Mouse (Mus musculus): Measurements from ENCODE around the gene Tbc1d8. TPM values are rescaled to one million over a fixed set of nuclear protein-coding genes. Genes with fewer than 3 reads are reported as not detected.

Tbc1d8 gene
- polyA plus RNA-seq, 1 experiment from 2014 or later, result 9.9 TPM

GRCm38 (mm10) chr1:39454783-39455175, 23.8 kb downstream of the Tbc1d8 start:
- H3K9me3 ChIP-seq (replicated peaks), result no peaks in the 10 kb centered on the region
- ATAC-seq (replicated peaks; ENCODE audit: low FRiP score), result no peak
- H3K27me3 ChIP-seq, result no peaks in the 10 kb centered on the region
- peaks cover 54% of the 10 kb centered on the region for H3K4me1 ChIP-seq
- H3K36me3 ChIP-seq, result no peaks in the 10 kb centered on the region
- WGBS, result 50% methylated on average over 4 of the region's 4 CpGs
- no peak overlapping the region for H3K9ac ChIP-seq
- peak overlapping the region; percentile 61 for H3K27ac ChIP-seq
- H3K4me3 ChIP-seq (replicated peaks), result no peak overlapping the region
- no peak overlapping the region for H3K4me2 ChIP-seq

DNA sequence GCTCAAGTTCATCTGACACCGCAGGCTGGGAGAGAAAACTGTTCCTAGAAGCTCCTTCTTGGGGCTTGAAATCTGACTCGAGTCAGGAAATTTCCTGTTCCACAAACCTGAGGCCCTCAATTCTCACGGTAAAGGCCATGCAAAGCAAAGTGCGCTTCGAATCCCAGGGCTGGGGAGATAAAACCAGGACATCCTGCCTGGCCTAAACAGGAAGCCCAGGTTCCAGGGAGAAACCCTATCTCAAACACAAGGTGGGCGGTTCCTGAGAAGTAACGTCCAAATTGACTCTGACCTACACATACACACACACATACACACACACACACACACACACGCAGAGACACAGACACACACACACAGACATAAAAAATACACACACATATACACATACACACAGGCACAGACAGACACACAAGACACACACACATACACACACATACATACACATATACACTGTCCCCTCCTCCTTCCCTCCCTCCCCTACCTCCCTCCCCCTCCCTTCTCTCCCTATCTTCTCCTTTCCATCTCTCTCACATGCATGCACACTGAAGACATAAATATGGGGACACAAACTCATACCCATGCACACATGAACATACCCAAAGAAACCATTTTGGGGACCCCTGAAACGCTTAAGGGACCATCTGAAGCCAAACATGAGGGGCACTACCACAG, 24.3 kb downstream of the Tbc1d8 start:
- H3K4me2 ChIP-seq, result no peak overlapping the region
- no peak overlapping the region for H3K4me3 ChIP-seq (replicated peaks)
- H3K9ac ChIP-seq, result no peak overlapping the region
- H3K27ac ChIP-seq, result peak overlapping the region; percentile 61; the same call in 1 of the 2 replicates
- no peak for ATAC-seq (replicated peaks; ENCODE audit: low FRiP score)
- no peaks in the 10 kb centered on the region for H3K27me3 ChIP-seq
- no peaks in the 10 kb centered on the region for H3K9me3 ChIP-seq (replicated peaks)
- no peaks in the 10 kb centered on the region for H3K36me3 ChIP-seq
- WGBS, result 63% methylated on average over 9 of the region's 9 CpGs
- peaks cover 57% of the 10 kb centered on the region for H3K4me1 ChIP-seq

- no peaks in the 10 kb centered on the region for H3K27me3 ChIP-seq
- peaks cover 57% of the 10 kb centered on the region for H3K4me1 ChIP-seq
- H3K4me3 ChIP-seq (replicated peaks), result no peak overlapping the region
- no peaks in the 10 kb centered on the region for H3K9me3 ChIP-seq (replicated peaks)
- H3K27ac ChIP-seq, result no peak overlapping the region
- WGBS, result 75% methylated on average over 4 of the region's 4 CpGs
- no peak overlapping the region for H3K4me2 ChIP-seq
- no peak for ATAC-seq (replicated peaks; ENCODE audit: low FRiP score)
- H3K36me3 ChIP-seq, result no peaks in the 10 kb centered on the region
- no peak overlapping the region for H3K9ac ChIP-seq
Measured at GRCm38 (mm10) chr1:39452203-39452602, 26.4 kb downstream of the Tbc1d8 start.

- Histone ChIP-seq H3K9me3 (replicated peaks) (no peaks in the 10 kb centered on the region), H3K27ac (peak overlapping the region; percentile 54), H3K36me3 (no peaks in the 10 kb centered on the region), H3K9ac (no peak overlapping the region), H3K4me3 (replicated peaks) (no peak overlapping the region), H3K27me3 (no peaks in the 10 kb centered on the region), H3K4me2 (no peak overlapping the region), H3K4me1 (peaks cover 55% of the 10 kb centered on the region)
- 29% methylated on average over 6 of the region's 6 CpGs for WGBS
- no peak; the same call in 1 of the 2 replicates for ATAC-seq (replicated peaks; ENCODE audit: low FRiP score)
Measured at GRCm38 (mm10) chr1:39450069-39450728, 28.4 kb downstream of the Tbc1d8 start.

DNA sequence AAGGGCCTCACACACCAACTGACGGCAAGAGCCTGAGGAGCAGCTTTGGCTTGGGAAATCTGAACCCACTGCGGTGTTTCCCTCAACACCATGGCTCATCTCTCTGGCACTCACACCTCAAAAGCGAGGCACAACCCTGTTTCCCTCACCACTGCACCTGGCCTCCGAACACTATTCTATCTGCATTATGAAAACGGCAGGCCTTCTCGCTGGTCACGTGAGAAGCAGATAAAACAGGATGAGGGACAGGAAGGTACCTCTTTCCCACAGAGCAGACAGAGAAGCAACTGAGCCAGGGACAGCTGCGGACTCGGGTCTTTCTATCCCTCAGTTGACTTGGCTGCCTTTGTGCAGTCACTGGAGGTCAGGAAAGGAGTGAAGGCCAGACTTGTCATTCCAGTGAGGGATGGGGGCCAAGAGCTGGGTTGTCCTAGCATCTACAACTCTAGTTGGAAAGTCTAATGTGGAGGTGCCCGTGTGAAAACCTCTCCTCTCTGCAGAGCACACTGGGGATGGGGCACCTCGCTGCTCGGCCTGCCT, 29.2 kb downstream of the Tbc1d8 start:
- Histone ChIP-seq H3K9me3 (replicated peaks) (no peaks in the 10 kb centered on the region), H3K36me3 (no peaks in the 10 kb centered on the region), H3K4me3 (replicated peaks) (no peak overlapping the region), H3K4me1 (peaks cover 50% of the 10 kb centered on the region), H3K4me2 (no peak overlapping the region), H3K27ac (peak overlapping the region; percentile 54; the same call in 1 of the 2 replicates), H3K9ac (no peak overlapping the region), H3K27me3 (no peaks in the 10 kb centered on the region)
- no peak for ATAC-seq (replicated peaks; ENCODE audit: low FRiP score)
- WGBS, result 81% methylated on average over 12 of the region's 12 CpGs

DNA sequence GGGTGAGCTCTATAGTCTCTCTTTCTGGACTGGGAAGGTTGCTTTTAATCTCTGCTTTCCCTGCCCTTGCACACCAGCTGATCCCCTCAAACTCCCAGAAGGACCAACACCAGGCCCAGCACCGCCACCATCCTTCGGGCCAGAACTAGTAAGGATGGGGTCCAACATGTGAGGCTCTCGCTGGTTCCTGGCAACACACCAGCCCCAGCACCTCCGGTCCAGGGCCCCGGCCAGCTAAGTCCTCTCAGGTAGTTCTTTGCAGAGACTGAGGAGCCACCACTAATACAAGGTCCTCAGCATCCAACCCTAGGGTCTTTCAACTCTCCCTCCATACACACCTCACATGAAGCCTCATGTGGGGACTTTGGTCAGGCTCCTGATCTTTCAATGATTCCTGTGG, 29.7 kb downstream of the Tbc1d8 start:
- H3K4me1 ChIP-seq, result peaks cover 45% of the 10 kb centered on the region
- H3K27me3 ChIP-seq, result no peaks in the 10 kb centered on the region
- no peak overlapping the region for H3K9ac ChIP-seq
- ATAC-seq (replicated peaks; ENCODE audit: low FRiP score), result no peak
- 97% methylated on average over 5 of the region's 5 CpGs for WGBS
- no peaks in the 10 kb centered on the region for H3K9me3 ChIP-seq (replicated peaks)
- H3K36me3 ChIP-seq, result no peaks in the 10 kb centered on the region
- H3K4me2 ChIP-seq, result no peak overlapping the region
- H3K27ac ChIP-seq, result no peak overlapping the region
- no peak overlapping the region for H3K4me3 ChIP-seq (replicated peaks)

DNA sequence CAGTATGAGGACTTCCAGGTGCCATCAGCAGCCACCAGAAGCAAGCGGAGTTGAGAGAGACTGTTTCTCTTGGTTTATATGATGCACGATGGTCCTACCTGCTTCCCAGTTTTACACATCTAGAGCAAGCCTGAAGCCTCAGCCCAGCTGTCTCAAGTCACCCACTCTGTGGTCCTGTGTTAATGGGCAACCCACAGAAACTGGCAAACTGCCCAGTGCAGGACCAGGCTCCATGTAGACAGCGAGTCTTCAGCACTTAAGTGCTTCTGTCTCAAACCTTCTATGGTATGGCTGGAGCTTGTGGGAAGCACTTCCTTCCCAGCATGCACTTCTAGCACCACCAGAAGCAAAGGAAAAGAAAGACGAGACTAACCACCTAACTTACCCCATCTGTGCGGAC, 30.3 kb downstream of the Tbc1d8 start:
- H3K4me3 ChIP-seq (replicated peaks), result no peak overlapping the region
- H3K9me3 ChIP-seq (replicated peaks), result no peaks in the 10 kb centered on the region
- no peaks in the 10 kb centered on the region for H3K36me3 ChIP-seq
- H3K4me1 ChIP-seq, result peaks cover 41% of the 10 kb centered on the region
- H3K9ac ChIP-seq, result no peak overlapping the region
- no peak for ATAC-seq (replicated peaks; ENCODE audit: low FRiP score)
- WGBS, result 81% methylated on average over 5 of the region's 5 CpGs
- no peaks in the 10 kb centered on the region for H3K27me3 ChIP-seq
- H3K4me2 ChIP-seq, result no peak overlapping the region
- H3K27ac ChIP-seq, result no peak overlapping the region

GRCm38 (mm10) chr1:39446178-39446577, 32.4 kb downstream of the Tbc1d8 start:
- Histone ChIP-seq H3K9ac (no peak overlapping the region), H3K4me1 (peaks cover 27% of the 10 kb centered on the region), H3K4me3 (replicated peaks) (no peak overlapping the region), H3K27ac (no peak overlapping the region), H3K4me2 (no peak overlapping the region), H3K27me3 (no peaks in the 10 kb centered on the region), H3K36me3 (no peaks in the 10 kb centered on the region), H3K9me3 (replicated peaks) (no peaks in the 10 kb centered on the region)
- no peak for ATAC-seq (replicated peaks; ENCODE audit: low FRiP score)
- WGBS, result 90% methylated on average over 5 of the region's 5 CpGs

DNA sequence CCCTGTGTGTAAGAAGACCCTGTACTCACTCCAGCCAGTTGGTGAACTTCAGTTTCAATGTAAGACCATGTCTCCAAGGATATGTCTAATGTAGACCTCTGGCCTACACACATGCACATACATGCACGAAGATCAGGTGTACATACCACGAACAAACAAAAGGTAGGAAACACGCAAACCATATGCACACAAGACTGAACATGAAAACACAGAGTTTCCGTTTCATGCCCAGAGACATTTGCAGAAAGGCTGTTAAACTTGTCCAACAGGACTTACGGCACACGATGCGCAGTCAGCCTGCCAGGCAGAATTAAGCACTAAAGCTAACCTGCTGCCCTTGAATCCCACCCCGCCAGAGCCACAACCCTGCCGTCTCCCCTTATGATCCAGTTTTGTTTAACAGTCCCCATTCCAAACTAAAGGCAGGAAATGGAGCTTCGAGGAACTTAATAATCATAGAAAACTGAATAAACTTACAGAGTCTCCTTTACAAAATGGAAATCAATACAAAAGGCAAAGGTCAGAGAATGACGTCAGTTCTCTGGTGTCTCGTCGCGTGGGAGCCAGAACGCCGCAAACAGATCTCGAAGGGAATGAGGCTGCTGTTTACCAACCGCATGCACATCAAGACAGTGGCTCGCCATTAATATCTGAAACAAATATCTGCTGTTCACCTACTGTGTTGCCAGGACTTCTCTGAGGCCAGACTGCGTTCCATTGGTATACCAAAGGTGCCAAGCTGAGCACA, 33.1 kb downstream of the Tbc1d8 start:
- Histone ChIP-seq H3K9me3 (replicated peaks) (no peaks in the 10 kb centered on the region), H3K4me2 (no peak overlapping the region), H3K27ac (peak overlapping the region; percentile 25; the same call in 1 of the 2 replicates), H3K27me3 (no peaks in the 10 kb centered on the region), H3K9ac (no peak overlapping the region), H3K36me3 (no peaks in the 10 kb centered on the region), H3K4me1 (peaks cover 20% of the 10 kb centered on the region), H3K4me3 (replicated peaks) (no peak overlapping the region)
- WGBS, result 81% methylated on average over 20 of the region's 20 CpGs
- ATAC-seq (replicated peaks; ENCODE audit: low FRiP score), result no peak

DNA sequence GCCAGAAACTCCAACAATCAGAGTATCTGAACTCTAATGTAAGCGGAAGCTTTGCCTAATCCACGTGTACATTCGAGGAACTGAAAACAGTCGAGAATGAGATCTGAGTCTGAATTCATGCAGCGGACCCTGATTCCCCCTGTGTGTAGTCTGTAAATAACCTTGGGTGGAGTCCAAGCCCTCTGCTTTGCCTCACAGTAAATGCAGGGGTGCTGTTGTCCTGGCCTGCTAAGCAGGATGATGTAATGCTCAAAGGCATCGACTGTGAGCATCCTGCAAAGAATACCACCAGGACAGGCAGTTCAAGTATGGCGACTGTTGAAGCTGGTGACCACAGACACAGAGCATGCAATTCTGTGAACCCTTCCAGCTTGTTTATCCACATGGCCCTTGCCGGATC, 34.8 kb downstream of the Tbc1d8 start:
- H3K4me3 ChIP-seq (replicated peaks), result no peak overlapping the region
- H3K36me3 ChIP-seq, result no peaks in the 10 kb centered on the region
- H3K4me1 ChIP-seq, result peaks cover 10% of the 10 kb centered on the region; the same call in 1 of the 2 replicates
- 67% methylated on average over 8 of the region's 8 CpGs for WGBS
- H3K4me2 ChIP-seq, result no peak overlapping the region
- no peaks in the 10 kb centered on the region for H3K27me3 ChIP-seq
- no peak overlapping the region for H3K27ac ChIP-seq
- H3K9ac ChIP-seq, result no peak overlapping the region
- no peak for ATAC-seq (replicated peaks; ENCODE audit: low FRiP score)
- no peaks in the 10 kb centered on the region for H3K9me3 ChIP-seq (replicated peaks)

DNA sequence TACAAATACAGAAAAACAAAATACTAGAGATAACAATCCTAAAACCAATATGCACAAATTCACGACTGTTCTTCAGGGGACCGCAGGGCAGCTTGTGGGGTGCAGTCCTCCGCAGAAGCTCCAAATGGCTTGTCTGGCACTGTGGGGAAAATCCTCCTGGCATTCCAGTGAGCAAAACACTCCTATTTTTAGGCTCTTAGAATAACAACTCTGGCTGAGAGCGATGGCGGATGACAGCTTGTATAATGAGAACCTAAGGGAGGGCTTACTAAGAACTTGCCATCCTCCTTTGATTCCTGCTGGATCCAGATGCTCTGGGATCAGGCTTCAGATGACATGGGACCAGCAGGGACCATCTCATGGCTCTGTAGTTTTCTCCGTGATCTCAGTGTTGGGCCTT, 36.9 kb downstream of the Tbc1d8 start:
- Histone ChIP-seq H3K4me3 (replicated peaks) (no peak overlapping the region), H3K36me3 (no peaks in the 10 kb centered on the region), H3K9me3 (replicated peaks) (no peaks in the 10 kb centered on the region), H3K4me2 (no peak overlapping the region), H3K27ac (no peak overlapping the region), H3K27me3 (no peaks in the 10 kb centered on the region), H3K9ac (no peak overlapping the region), H3K4me1 (peaks cover 10% of the 10 kb centered on the region; the same call in 1 of the 2 replicates)
- ATAC-seq (replicated peaks; ENCODE audit: low FRiP score), result no peak
- WGBS, result 79% methylated on average over 6 of the region's 6 CpGs

Data from kidney, embryonic 15.5 days (tissue).